Mouse (Mus musculus) forebrain, embryonic 11.5 days (tissue): ENCODE data around the gene Fcgr1. TPM values are rescaled to one million over a fixed set of nuclear protein-coding genes. Genes with fewer than 3 reads are reported as not detected.
"Not testable (repeated sequence)": the region's sequence is repeated elsewhere in the genome, so short reads cannot be mapped to it uniquely, and the experiment has no call there.

Experiments used
- ATAC-seq: fragments of 200-750 bp; cut with Nextera tagmentation; replicated peaks from 2 replicates; pipeline ENCODE4 v1.8.0; 2017; ENCODE audit warnings: moderate TSS enrichment; ENCODE audit not compliant: low FRiP score
- DNase-seq: peaks from one replicate; pipeline ENCODE4 v3.0.0-alpha.2; 2017; ENCODE audit warnings: low spot score
- H3K27ac ChIP-seq: fragments of 300-500 bp; sonication (generic); 2 replicates; pipeline ENCODE4 v1.5.1; 2014; ENCODE audit warnings: low read depth, low read length
- H3K27me3 ChIP-seq: fragments of 300-500 bp; sonication (generic); 2 replicates; pipeline ENCODE4 v1.6.1; 2014; ENCODE audit warnings: mild to moderate bottlenecking, low read length, mixed read lengths; ENCODE audit not compliant: control insufficient read depth, insufficient read depth
- H3K36me3 ChIP-seq: fragments of 300-500 bp; sonication (generic); 2 replicates; pipeline ENCODE4 v1.6.1; 2014; ENCODE audit warnings: mild to moderate bottlenecking, low read length, moderate library complexity, mixed read lengths; ENCODE audit not compliant: control insufficient read depth, insufficient read depth
- H3K4me1 ChIP-seq: fragments of 300-500 bp; sonication (generic); replicated peaks from 2 replicates; pipeline ENCODE4 v1.6.1; 2014; ENCODE audit warnings: low read length, mixed read lengths; ENCODE audit not compliant: control insufficient read depth, insufficient read depth
- H3K4me2 ChIP-seq: fragments of 300-500 bp; sonication (generic); 2 replicates; pipeline ENCODE4 v1.6.1; 2014; ENCODE audit warnings: low read depth, mild to moderate bottlenecking, low read length, moderate library complexity, mixed read lengths; ENCODE audit not compliant: severe bottlenecking
- H3K4me3 ChIP-seq: fragments of 300-500 bp; sonication (generic); 2 replicates; pipeline ENCODE4 v1.5.1; 2014; ENCODE audit warnings: low read depth, low read length
- H3K9ac ChIP-seq: fragments of 300-500 bp; sonication (generic); 2 replicates; pipeline ENCODE4 v1.6.1; 2014; ENCODE audit warnings: low read length
- H3K9me3 ChIP-seq: fragments of 300-500 bp; sonication (generic); 2 replicates; pipeline ENCODE4 v1.6.1; 2016; ENCODE audit warnings: low read length, mixed read lengths; ENCODE audit not compliant: control insufficient read depth
- WGBS: fragments of 180-500 bp; shearing (Covaris S2); extraction: QIAGEN DNeasy Blood & Tissue Kit; methylation state at CpG from one replicate; pipeline ENCODE4 v1.1.7; 2014; 5-methylcytosine and 5-hydroxymethylcytosine counted together
- polyA plus RNA-seq: library from polyadenylated mRNA; unstranded; fragments of >200 nt; fragmentation: Nextera tagmentation; extraction: Ambion mirVana; gene quantifications from 2 replicates; pipeline ENCODE4 v1.2.1, GENCODE M21; 2014

Fcgr1 gene
- polyA plus RNA-seq, 1 experiment from 2014 or later = 2.6 TPM

GRCm38 (mm10) chr3:96273591-96274465 is 19.9 kb downstream of the Fcgr1 start:
- ATAC-seq (no peak), DNase-seq (no peak)
- H3K4me1 ChIP-seq = 0 out of 2 replicates have a peak, but pooled peaks cover 4% of the 10 kb centered on the region
- no peak overlapping the region for H3K4me3 ChIP-seq
- H3K9ac ChIP-seq = no peak overlapping the region
- H3K9me3 ChIP-seq = no peaks in the 10 kb centered on the region
- 0 out of 2 replicates have a peak, but pooled peaks cover 2% of the 10 kb centered on the region for H3K27me3 ChIP-seq
- no peak overlapping the region for H3K27ac ChIP-seq
- no peaks in the 10 kb centered on the region for H3K36me3 ChIP-seq
- 89% methylated on average over 17 of the region's 17 CpGs for WGBS
- no peak overlapping the region for H3K4me2 ChIP-seq

GRCm38 (mm10) chr3:96269511-96270474 is 24.0 kb downstream of the Fcgr1 start, which contains the start of gene Hist2h2bb:
Gene Hist2h2bb (plus strand): TSS chr3:96269752.
- Histone ChIP-seq H3K4me2 (peak within 1 kb of the TSS; percentile 90), H3K4me3 (peak within 1 kb of the TSS; percentile 41), H3K27me3 (no peaks in the 10 kb centered on the region), H3K36me3 (no peaks in the 10 kb centered on the region), H3K4me1 (peaks cover 5% of the 10 kb centered on the region; the same call in 1 of the 2 replicates), H3K9me3 (no peaks in the 10 kb centered on the region), H3K27ac (peak within 1 kb of the TSS; percentile 99), H3K9ac (peak within 1 kb of the TSS; percentile 68)
- ATAC-seq = peak; percentile 97
- DNase-seq = peak; percentile 94
- WGBS = under 1% methylated on average over 45 of the region's 45 CpGs

GRCm38 (mm10) chr3:96268776-96269378 is 24.9 kb downstream of the Fcgr1 start:
- Histone ChIP-seq H3K9ac (peak overlapping the region; percentile 68), H3K4me3 (peak overlapping the region; percentile 41), H3K4me2 (peak overlapping the region; percentile 78), H3K27ac (peak overlapping the region; percentile 99), H3K4me1 (peaks cover 12% of the 10 kb centered on the region; the same call in 1 of the 2 replicates)
- DNase-seq (peak; percentile 67), ATAC-seq (peak; percentile 55)
- not testable (repeated sequence) for H3K9me3 ChIP-seq, H3K27me3 ChIP-seq, H3K36me3 ChIP-seq
- under 1% methylated on average over 9 of the region's 44 CpGs for WGBS

GRCm38 (mm10) chr3:96268051-96268775 is 25.6 kb downstream of the Fcgr1 start, which contains the start of gene Hist2h3b:
Gene Hist2h3b (plus strand): TSS chr3:96268654.
- WGBS = 21% methylated on average over 30 of the region's 30 CpGs
- Histone ChIP-seq H3K4me2 (peak within 1 kb of the TSS; percentile 78), H3K27me3 (no peaks in the 10 kb centered on the region), H3K9ac (peak within 1 kb of the TSS; percentile 68), H3K4me3 (peak within 1 kb of the TSS; percentile 41), H3K9me3 (no peaks in the 10 kb centered on the region), H3K27ac (peak within 1 kb of the TSS; percentile 99), H3K36me3 (no peaks in the 10 kb centered on the region), H3K4me1 (peaks cover 12% of the 10 kb centered on the region; the same call in 1 of the 2 replicates)
- peak; percentile 79 for ATAC-seq
- DNase-seq = peak; percentile 86

- no peak for DNase-seq
Observed at GRCm38 (mm10) chr3:96267541-96267940, 26.2 kb downstream of the Fcgr1 start.

GRCm38 (mm10) chr3:96266132-96266710 is 27.5 kb downstream of the Fcgr1 start:
- no peak for DNase-seq
- Histone ChIP-seq H3K4me3 (no peak overlapping the region), H3K4me1 (peaks cover 12% of the 10 kb centered on the region; the same call in 1 of the 2 replicates), H3K27ac (0 out of 2 replicates have a peak overlapping the region, but pooled peaks have one; percentile 7), H3K27me3 (no peaks in the 10 kb centered on the region), H3K9me3 (no peaks in the 10 kb centered on the region), H3K9ac (peak overlapping the region; percentile 4; the same call in 1 of the 2 replicates), H3K4me2 (no peak overlapping the region), H3K36me3 (no peaks in the 10 kb centered on the region)
- no peak for ATAC-seq
- 91% methylated on average over 8 of the region's 8 CpGs for WGBS

More at GRCm38 (mm10) chr3:96267541-96267940, 26.2 kb downstream of the Fcgr1 start:
- H3K27ac ChIP-seq = peak overlapping the region; percentile 91
- no peaks in the 10 kb centered on the region for H3K36me3 ChIP-seq
- no peak for ATAC-seq
- H3K4me2 ChIP-seq = no peak overlapping the region
- H3K9ac ChIP-seq = peak overlapping the region; percentile 46
- H3K4me1 ChIP-seq = peaks cover 12% of the 10 kb centered on the region; the same call in 1 of the 2 replicates
- whole genome bisulfite sequencing = 78% methylated on average over 4 of the region's 4 CpGs
- no peak overlapping the region for H3K4me3 ChIP-seq
- H3K27me3 ChIP-seq = no peaks in the 10 kb centered on the region
- no peaks in the 10 kb centered on the region for H3K9me3 ChIP-seq

GRCm38 (mm10) chr3:96264404-96264949 is 29.3 kb downstream of the Fcgr1 start:
- H3K9ac ChIP-seq = peak overlapping the region; percentile 73
- WGBS = 78% methylated on average over 7 of the region's 7 CpGs
- peak overlapping the region; percentile 58 for H3K4me3 ChIP-seq
- H3K9me3 ChIP-seq = no peaks in the 10 kb centered on the region
- peaks cover 12% of the 10 kb centered on the region; the same call in 1 of the 2 replicates for H3K4me1 ChIP-seq
- ATAC-seq (no peak), DNase-seq (no peak)
- H3K36me3 ChIP-seq = no peaks in the 10 kb centered on the region
- H3K27ac ChIP-seq = peak overlapping the region; percentile 95
- H3K27me3 ChIP-seq = no peaks in the 10 kb centered on the region
- peak overlapping the region; percentile 76 for H3K4me2 ChIP-seq
